Mouse (Mus musculus) myocyte (in vitro differentiated cells): ENCODE results near the gene Rhou. TPM values are rescaled to one million over a fixed set of nuclear protein-coding genes. Genes with fewer than 3 reads are reported as not detected.

ENCODE experiments used
- H3K27me3 ChIP-seq: one replicate; pipeline ENCODE4 v1.6.1; 2011; ENCODE audit not compliant: control insufficient read depth, insufficient read depth, insufficient read length
- H3K36me3 ChIP-seq: one replicate; pipeline ENCODE4 v1.6.1; 2011; ENCODE audit not compliant: control insufficient read depth, insufficient read depth
- H3K4me2 ChIP-seq: one replicate; pipeline ENCODE4 v1.6.1; 2011; ENCODE audit warnings: low read depth, control low read depth
- H3K4me3 ChIP-seq: one replicate; pipeline ENCODE4 v1.5.1; 2011; ENCODE audit warnings: mild to moderate bottlenecking, control low read depth, moderate library complexity
- H3K79me2 ChIP-seq: one replicate; pipeline ENCODE4 v1.6.1; 2011; ENCODE audit not compliant: control insufficient read depth, insufficient read depth
- H3ac ChIP-seq: one replicate; pipeline ENCODE4 v1.6.1; 2011; ENCODE audit not compliant: control insufficient read depth, insufficient read length
- CEBPB ChIP-seq: IDR thresholded peaks from 2 replicates; pipeline ENCODE4 v1.6.1; 2011; ENCODE audit warnings: mild to moderate bottlenecking, moderate library complexity; ENCODE audit not compliant: poor library complexity, insufficient read depth, severe bottlenecking
- E2F4 ChIP-seq: IDR thresholded peaks from one replicate; pipeline ENCODE4 v1.6.1; 2011; ENCODE audit warnings: mild to moderate bottlenecking, control low read depth, moderate library complexity; ENCODE audit not compliant: insufficient read depth
- MAX ChIP-seq: IDR thresholded peaks from one replicate; pipeline ENCODE4 v1.6.1; 2011; ENCODE audit warnings: low read depth, mild to moderate bottlenecking, control low read depth
- MYOD1 ChIP-seq, 3 experiments: IDR thresholded peaks; one replicate each; pipeline ENCODE4 v1.6.1; 2011; ENCODE audit warnings: control low read depth in 2 of 3, low read depth in 2 of 3, mild to moderate bottlenecking in 2 of 3, moderate library complexity in 1 of 3; ENCODE audit not compliant: insufficient read length in 2 of 3, control insufficient read depth in 1 of 3
- MYOG ChIP-seq, 3 experiments: IDR thresholded peaks; one replicate each; pipeline ENCODE4 v1.6.1; 2011; ENCODE audit warnings: control low read depth in 2 of 3, low read depth in 2 of 3, mild to moderate bottlenecking in 2 of 3; ENCODE audit not compliant: insufficient read length in 2 of 3, control insufficient read depth in 1 of 3, insufficient read depth in 1 of 3
- POLR2A ChIP-seq: IDR thresholded peaks from one replicate; pipeline ENCODE4 v1.6.1; 2011; ENCODE audit warnings: low read depth, mild to moderate bottlenecking, control low read depth, moderate library complexity; ENCODE audit not compliant: insufficient read length
- POLR2AphosphoS2 ChIP-seq: IDR thresholded peaks from one replicate; pipeline ENCODE4 v1.6.1; 2011; ENCODE audit warnings: low read depth, control low read depth; ENCODE audit not compliant: insufficient read length
- REST ChIP-seq: IDR thresholded peaks from one replicate; pipeline ENCODE4 v1.6.1; 2011; ENCODE audit warnings: mild to moderate bottlenecking, control low read depth, moderate library complexity; ENCODE audit not compliant: insufficient read depth, insufficient read length
- SRF ChIP-seq: IDR thresholded peaks from one replicate; pipeline ENCODE4 v1.6.1; 2011; ENCODE audit warnings: low read depth; ENCODE audit not compliant: control insufficient read depth, insufficient read length
- TCF12 ChIP-seq: IDR thresholded peaks from one replicate; pipeline ENCODE4 v1.6.1; 2011; ENCODE audit warnings: mild to moderate bottlenecking, control low read depth; ENCODE audit not compliant: poor library complexity, insufficient read depth, severe bottlenecking
- TCF3 ChIP-seq: IDR thresholded peaks from one replicate; pipeline ENCODE4 v1.6.1; 2011; ENCODE audit warnings: low read depth, control low read depth; ENCODE audit not compliant: insufficient read length
- USF1 ChIP-seq: IDR thresholded peaks from one replicate; pipeline ENCODE4 v1.6.1; 2011; ENCODE audit warnings: low read depth, mild to moderate bottlenecking, control low read depth, moderate library complexity
- polyA plus RNA-seq: library from polyadenylated mRNA; unstranded; fragments of >200 nt; fragmentation: generic; extraction: Trizol; gene quantifications from one replicate; pipeline ENCODE4 v1.2.1, GENCODE M21; 2012; ENCODE audit warnings: missing spikeins

The Rhou gene
- polyA plus RNA-seq, 1 experiment, result 11.8 TPM

DNA sequence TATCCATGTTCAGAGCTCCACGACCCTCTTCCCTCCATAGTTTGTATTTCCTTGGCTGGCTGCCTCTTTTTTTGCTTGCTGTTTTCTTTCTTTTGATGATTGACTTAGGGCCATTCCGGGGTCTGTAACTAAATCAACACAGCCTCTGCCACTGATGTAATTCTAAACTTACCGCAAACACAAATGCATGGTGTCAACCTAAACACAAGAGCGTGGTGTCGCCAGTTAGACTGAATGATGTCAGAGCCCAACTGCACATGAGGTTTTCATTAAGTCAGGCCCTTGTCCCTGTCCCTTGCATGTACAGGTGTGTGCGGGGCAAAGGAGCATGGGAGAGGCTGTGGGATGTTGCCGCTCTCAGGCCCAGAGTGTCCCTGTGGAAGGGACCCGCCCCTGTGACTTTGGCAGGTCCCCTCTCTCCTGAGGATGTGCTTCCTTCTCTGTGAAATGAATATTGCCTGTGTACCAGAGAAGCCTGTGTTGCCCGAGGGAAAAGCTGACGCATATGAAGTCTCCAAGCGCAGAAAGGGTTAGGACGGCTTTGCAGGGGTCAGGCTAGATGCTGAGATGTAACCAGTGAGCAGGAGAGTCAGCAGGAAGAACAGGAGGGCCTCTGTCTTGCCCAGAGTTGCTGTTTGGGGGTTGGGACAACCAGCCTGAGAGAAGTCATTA, 46.8 kb downstream of the Rhou start:
- H3K36me3 ChIP-seq, result no peaks in the 10 kb centered on the region
- TF ChIP-seq POLR2A (no peak), SRF (no peak), TCF12 (no peak)
- no peaks in the 10 kb centered on the region for H3K27me3 ChIP-seq
- H3K4me2 ChIP-seq, result no peak overlapping the region
- H3K79me2 ChIP-seq, result no peaks in the 10 kb centered on the region
- no peak overlapping the region for H3K4me3 ChIP-seq
- H3ac ChIP-seq, result no peak overlapping the region

DNA sequence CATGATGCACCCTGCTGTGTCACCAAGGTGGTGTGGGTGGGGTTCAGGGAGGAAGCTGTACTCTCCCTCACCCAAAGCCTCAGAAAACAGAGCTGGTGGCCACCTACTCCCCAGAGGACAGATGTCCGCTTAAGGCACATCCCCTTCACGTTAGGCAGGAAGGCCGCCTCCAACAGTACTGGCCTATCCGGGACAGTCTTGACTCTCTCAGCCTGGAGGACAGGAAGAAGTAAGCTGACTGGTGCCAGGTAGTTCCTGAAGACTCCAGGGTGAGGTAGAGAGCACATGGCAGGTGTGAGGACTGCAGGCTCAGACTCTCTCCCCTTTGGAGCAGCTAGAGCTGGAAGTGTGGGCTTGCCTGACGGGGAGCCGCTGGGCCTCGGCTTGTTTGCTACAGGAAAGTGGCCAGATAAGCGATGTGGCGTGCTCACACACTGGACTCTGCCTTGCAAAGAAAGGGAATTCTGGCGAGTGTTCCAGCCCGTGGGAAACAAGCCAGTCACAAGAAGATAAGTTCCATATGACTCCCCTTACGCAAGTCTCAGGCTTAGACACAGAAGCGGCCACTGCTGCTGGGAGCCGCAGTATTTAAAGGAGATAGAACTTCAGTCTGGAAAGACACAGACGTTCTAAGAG, 48.3 kb downstream of the Rhou start:
- Histone ChIP-seq H3K4me3 (no peak overlapping the region), H3K36me3 (no peaks in the 10 kb centered on the region), H3K4me2 (no peak overlapping the region), H3K27me3 (no peaks in the 10 kb centered on the region), H3ac (no peak overlapping the region), H3K79me2 (no peaks in the 10 kb centered on the region)
- TF ChIP-seq POLR2AphosphoS2 (no peak), CEBPB (no peak), TCF12 (no peak), E2F4 (no peak), MYOG (IDR thresholded peaks at IDR 0.05; ENCODE audit: control insufficient read depth in 1 of 3, insufficient read depth in 1 of 3, insufficient read length in 2 of 3, low read depth in 2 of 3) (no peak), TCF3 (no peak), REST (no peak), POLR2A (no peak), SRF (no peak)

DNA sequence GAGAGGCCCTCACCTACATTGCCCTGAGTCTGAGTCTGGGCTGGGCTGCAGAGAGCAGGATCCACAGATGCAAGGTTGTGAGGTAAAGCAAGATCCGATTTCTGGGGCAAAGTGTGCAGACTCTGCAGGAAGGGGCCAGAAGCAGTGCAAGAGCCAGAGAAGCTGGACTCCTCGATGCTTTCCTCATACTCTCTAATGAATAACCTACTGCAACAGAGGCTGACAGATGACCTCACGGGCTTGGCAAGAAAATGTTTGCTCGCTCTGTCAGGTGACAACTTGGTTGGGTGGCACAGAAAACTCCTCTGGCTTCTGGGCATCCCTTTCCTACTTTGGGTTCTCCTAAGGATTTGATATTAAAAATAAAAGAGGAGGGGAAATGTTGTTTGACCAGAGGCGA, 51.6 kb downstream of the Rhou start:
- H3K27me3 ChIP-seq, result no peaks in the 10 kb centered on the region
- H3K4me2 ChIP-seq, result no peak overlapping the region
- no peak for TF ChIP-seq TCF3
- no peak for TF ChIP-seq TCF12
- no peak for TF ChIP-seq CEBPB
- H3ac ChIP-seq, result no peak overlapping the region
- H3K79me2 ChIP-seq, result no peaks in the 10 kb centered on the region
- no peak overlapping the region for H3K4me3 ChIP-seq
- no peaks in the 10 kb centered on the region for H3K36me3 ChIP-seq

DNA sequence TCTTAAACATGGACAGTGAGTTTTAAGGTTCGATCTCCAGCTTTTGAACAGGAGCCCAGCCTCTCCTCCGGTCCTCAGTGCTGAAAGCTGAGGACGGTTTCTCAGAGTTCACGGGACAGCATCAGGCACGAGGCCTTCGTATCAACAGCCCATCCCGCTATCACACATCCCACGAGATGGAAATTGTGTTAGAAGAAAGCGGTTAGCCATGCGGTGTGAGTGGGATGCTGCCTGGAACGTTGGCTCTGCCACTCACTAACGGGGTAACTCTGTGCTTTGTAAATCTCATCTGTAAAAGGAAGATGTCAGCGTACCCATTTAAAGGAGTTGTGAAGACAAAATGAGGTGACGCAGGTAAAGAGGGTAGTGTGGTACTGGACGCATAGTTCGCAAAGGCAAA, 53.4 kb downstream of the Rhou start:
- H3K36me3 ChIP-seq, result no peaks in the 10 kb centered on the region
- H3K4me3 ChIP-seq, result no peak overlapping the region
- TF ChIP-seq REST (no peak), MYOG (IDR thresholded peaks at IDR 0.05; ENCODE audit: control insufficient read depth in 1 of 3, insufficient read depth in 1 of 3, insufficient read length in 2 of 3, low read depth in 2 of 3) (no peak), MAX (no peak), MYOD1 (IDR thresholded peaks at IDR 0.05; ENCODE audit: control insufficient read depth in 1 of 3, insufficient read length in 2 of 3, low read depth in 2 of 3) (no peak), E2F4 (no peak), SRF (no peak), USF1 (no peak), TCF12 (no peak), POLR2A (no peak), CEBPB (no peak), POLR2AphosphoS2 (no peak), TCF3 (no peak)
- no peak overlapping the region for H3ac ChIP-seq
- no peak overlapping the region for H3K4me2 ChIP-seq
- no peaks in the 10 kb centered on the region for H3K79me2 ChIP-seq
- H3K27me3 ChIP-seq, result no peaks in the 10 kb centered on the region

DNA sequence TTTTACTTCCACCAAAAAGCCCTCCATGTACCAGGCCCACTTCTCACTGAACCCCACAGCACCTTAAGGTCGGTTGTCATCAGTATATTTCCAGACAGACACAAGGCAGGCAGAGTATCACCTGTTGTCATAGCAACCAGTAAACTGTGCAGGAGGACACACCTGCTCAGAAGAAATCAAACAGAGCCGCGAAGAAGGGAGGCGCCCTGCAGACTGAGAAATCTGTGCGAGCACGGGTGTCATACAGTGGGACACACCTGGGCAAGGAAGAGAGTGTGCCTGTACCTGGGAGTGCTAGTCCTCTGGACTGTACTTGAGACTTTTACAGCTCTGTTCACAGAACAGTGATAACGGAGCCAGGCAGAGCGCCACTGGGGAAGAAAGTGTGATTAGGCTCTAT, 55.0 kb downstream of the Rhou start:
- Histone ChIP-seq H3K79me2 (no peaks in the 10 kb centered on the region), H3K27me3 (no peaks in the 10 kb centered on the region), H3K36me3 (no peaks in the 10 kb centered on the region), H3ac (no peak overlapping the region), H3K4me3 (no peak overlapping the region), H3K4me2 (no peak overlapping the region)
- TF ChIP-seq E2F4, result no peak

DNA sequence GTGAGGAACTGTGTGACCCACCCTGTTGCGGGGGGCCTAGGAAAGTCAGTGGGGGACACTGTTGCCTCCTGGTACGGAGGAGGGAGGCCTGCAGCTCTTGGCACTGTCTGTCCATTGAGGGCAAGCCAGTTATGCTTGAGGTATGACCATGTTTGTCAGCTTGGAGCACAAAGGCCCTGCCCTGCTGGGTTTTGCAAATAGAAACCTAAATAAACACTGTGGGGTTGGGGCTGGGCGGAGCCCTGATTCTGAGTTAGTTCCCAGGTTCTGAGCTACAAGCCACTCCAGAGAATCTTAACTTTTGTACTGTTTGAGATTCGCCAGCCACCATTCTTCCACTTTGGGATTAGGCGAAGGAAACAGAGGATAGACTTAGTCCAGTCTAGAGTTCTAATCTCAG, 56.6 kb downstream of the Rhou start:
- Histone ChIP-seq H3K36me3 (no peaks in the 10 kb centered on the region), H3K27me3 (no peaks in the 10 kb centered on the region), H3K4me3 (no peak overlapping the region), H3K4me2 (no peak overlapping the region), H3K79me2 (no peaks in the 10 kb centered on the region), H3ac (no peak overlapping the region)
- no peak for TF ChIP-seq POLR2A
- no peak for TF ChIP-seq MYOG (IDR thresholded peaks at IDR 0.05; ENCODE audit: control insufficient read depth in 1 of 3, insufficient read depth in 1 of 3, insufficient read length in 2 of 3, low read depth in 2 of 3)
- TF ChIP-seq MYOD1 (IDR thresholded peaks at IDR 0.05; ENCODE audit: control insufficient read depth in 1 of 3, insufficient read length in 2 of 3, low read depth in 2 of 3), result no peak
- no peak for TF ChIP-seq E2F4
- no peak for TF ChIP-seq TCF12
- no peak for TF ChIP-seq TCF3
- TF ChIP-seq CEBPB, result no peak
- no peak for TF ChIP-seq USF1
- no peak for TF ChIP-seq SRF
- no peak for TF ChIP-seq MAX
- TF ChIP-seq REST, result no peak
- no peak for TF ChIP-seq POLR2AphosphoS2
